Mouse (Mus musculus) liver, postnatal 0 days (tissue): ENCODE data around the gene Rheb. TPM values are rescaled to one million over a fixed set of nuclear protein-coding genes. Genes with fewer than 3 reads are reported as not detected.

Source experiments
- ATAC-seq: fragments of 200-750 bp; cut with Nextera tagmentation; 2 replicates; pipeline ENCODE4 v1.8.0; 2017; ENCODE audit warnings: mild to moderate bottlenecking, moderate library complexity
- DNase-seq: peaks from one replicate; pipeline ENCODE4 v3.0.0-alpha.2; 2016
- H3K27ac ChIP-seq: fragments of 300-500 bp; sonication (generic); 2 replicates; pipeline ENCODE4 v1.5.1; 2014; ENCODE audit warnings: antibody characterized with exemption, moderate library complexity, mild to moderate bottlenecking, low read depth
- H3K27me3 ChIP-seq: fragments of 300-500 bp; sonication (generic); 2 replicates; pipeline ENCODE4 v1.6.1; 2014; ENCODE audit warnings: low read length, control low read depth, mixed read lengths; ENCODE audit not compliant: insufficient read depth
- H3K36me3 ChIP-seq: fragments of 300-500 bp; sonication (generic); replicated peaks from 2 replicates; pipeline ENCODE4 v1.6.1; 2014; ENCODE audit warnings: mild to moderate bottlenecking, control low read depth, low read length, moderate library complexity, mixed read lengths; ENCODE audit not compliant: insufficient read depth
- H3K4me1 ChIP-seq: fragments of 300-500 bp; sonication (generic); 2 replicates; pipeline ENCODE4 v1.6.1; 2014; ENCODE audit warnings: antibody characterized with exemption, mild to moderate bottlenecking, control low read depth; ENCODE audit not compliant: insufficient read depth
- H3K4me2 ChIP-seq: fragments of 300-500 bp; sonication (generic); 2 replicates; pipeline ENCODE4 v1.6.1; 2014; ENCODE audit warnings: low read depth, mild to moderate bottlenecking, low read length, moderate library complexity, mixed read lengths
- H3K4me3 ChIP-seq: fragments of 300-500 bp; sonication (generic); 2 replicates; pipeline ENCODE4 v1.5.1; 2014; ENCODE audit warnings: low read depth, low read length
- H3K9ac ChIP-seq: fragments of 300-500 bp; sonication (generic); replicated peaks from 2 replicates; pipeline ENCODE4 v1.6.1; 2014; ENCODE audit warnings: mild to moderate bottlenecking, moderate library complexity
- H3K9me3 ChIP-seq: fragments of 300-500 bp; sonication (generic); 2 replicates; pipeline ENCODE4 v1.6.1; 2016; ENCODE audit warnings: mild to moderate bottlenecking, control low read depth, low read length, mixed read lengths
- CTCF ChIP-seq: sonication (generic); IDR thresholded peaks from 2 replicates; pipeline ENCODE4 v1.5.1; 2016; ENCODE audit warnings: antibody characterized with exemption, low read depth
- EP300 ChIP-seq: IDR thresholded peaks from 2 replicates; pipeline ENCODE4 v1.6.1; 2016; ENCODE audit warnings: antibody characterized with exemption, low read depth, mild to moderate bottlenecking
- WGBS: fragments of 180-500 bp; shearing (Covaris S2); extraction: QIAGEN DNeasy Blood & Tissue Kit; methylation state at CpG from one replicate; pipeline ENCODE4 v1.1.7; 2014; ENCODE audit not compliant: insufficient replicate concordance; 5-methylcytosine and 5-hydroxymethylcytosine counted together
- polyA plus RNA-seq: library from polyadenylated mRNA; unstranded; fragments of >200 nt; fragmentation: Nextera tagmentation; extraction: Ambion mirVana; gene quantifications from 2 replicates; pipeline ENCODE4 v1.2.1, GENCODE M21; 2015

Rheb gene
- polyA plus RNA-seq, 1 experiment from 2014 or later = 79.6 TPM

DNA sequence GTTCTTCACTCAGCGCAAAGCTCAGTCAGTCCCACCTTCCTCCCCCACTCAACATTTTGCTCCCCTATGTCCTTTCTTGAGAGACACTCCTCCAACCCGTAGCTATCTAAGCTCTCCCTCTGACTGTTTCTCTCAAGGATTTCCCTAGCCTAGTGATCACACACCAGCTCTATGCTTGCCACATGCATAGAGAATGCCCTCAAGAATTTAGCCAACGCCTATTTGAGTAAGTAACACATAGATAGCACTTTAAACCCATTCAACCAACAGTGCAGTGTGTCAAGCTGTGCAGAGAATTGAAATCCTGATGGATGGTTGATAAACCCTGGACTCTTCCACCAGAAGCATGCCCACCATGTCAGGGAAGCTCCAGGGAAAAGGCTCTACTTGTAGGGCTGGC is 10.5 kb downstream of the Rheb start:
- TF ChIP-seq EP300 (no peak), CTCF (no peak)
- Histone ChIP-seq H3K4me3 (no peak overlapping the region), H3K9ac (no peak overlapping the region), H3K9me3 (no peaks in the 10 kb centered on the region), H3K36me3 (no peaks in the 10 kb centered on the region), H3K4me2 (no peak overlapping the region), H3K27ac (no peak overlapping the region), H3K4me1 (peaks cover 22% of the 10 kb centered on the region), H3K27me3 (no peaks in the 10 kb centered on the region)
- WGBS = 82% methylated on average over 3 of the region's 3 CpGs
- ATAC-seq (no peak), DNase-seq (no peak)

- Histone ChIP-seq H3K4me1 (peaks cover 49% of the 10 kb centered on the region), H3K9me3 (no peaks in the 10 kb centered on the region), H3K4me2 (no peak overlapping the region), H3K27ac (no peak overlapping the region), H3K27me3 (no peaks in the 10 kb centered on the region), H3K4me3 (no peak overlapping the region), H3K9ac (no peak overlapping the region), H3K36me3 (no peaks in the 10 kb centered on the region)
- ATAC-seq (no peak), DNase-seq (no peak)
- TF ChIP-seq CTCF (no peak), EP300 (no peak)
- 75% methylated on average over 3 of the region's 3 CpGs for WGBS
Observed at GRCm38 (mm10) chr5:24828446-24828845, 14.0 kb downstream of the Rheb start.

GRCm38 (mm10) chr5:24827173-24827572 is 15.3 kb downstream of the Rheb start:
- no peak overlapping the region for H3K4me3 ChIP-seq
- no peak for TF ChIP-seq EP300
- no peak overlapping the region for H3K9ac ChIP-seq
- H3K4me1 ChIP-seq = peaks cover 47% of the 10 kb centered on the region
- no peak for DNase-seq
- no peaks in the 10 kb centered on the region for H3K36me3 ChIP-seq
- 0 out of 2 replicates have a peak overlapping the region, but pooled peaks have one; percentile 13 for H3K4me2 ChIP-seq
- WGBS = 52% methylated on average over 2 of the region's 2 CpGs
- 0 out of 2 replicates have a peak overlapping the region, but pooled peaks have one; percentile 44 for H3K27ac ChIP-seq
- ATAC-seq = no peak
- no peaks in the 10 kb centered on the region for H3K9me3 ChIP-seq
- H3K27me3 ChIP-seq = no peaks in the 10 kb centered on the region

- no peak for DNase-seq
- Histone ChIP-seq H3K9me3 (no peaks in the 10 kb centered on the region), H3K4me2 (no peak overlapping the region), H3K36me3 (no peaks in the 10 kb centered on the region), H3K4me1 (peaks cover 47% of the 10 kb centered on the region), H3K4me3 (no peak overlapping the region), H3K27me3 (no peaks in the 10 kb centered on the region), H3K9ac (no peak overlapping the region), H3K27ac (0 out of 2 replicates have a peak overlapping the region, but pooled peaks have one; percentile 49)
- no peak for TF ChIP-seq EP300
- no peak for TF ChIP-seq CTCF
- WGBS = 65% methylated on average over 9 of the region's 9 CpGs
- no peak for ATAC-seq
Observed at GRCm38 (mm10) chr5:24826056-24826770, 16.2 kb downstream of the Rheb start.

GRCm38 (mm10) chr5:24825365-24826055 is 16.9 kb downstream of the Rheb start:
- ATAC-seq (no peak), DNase-seq (peak; percentile 24)
- Histone ChIP-seq H3K4me3 (no peak overlapping the region), H3K9me3 (no peaks in the 10 kb centered on the region), H3K4me2 (no peak overlapping the region), H3K27ac (0 out of 2 replicates have a peak overlapping the region, but pooled peaks have one; percentile 49), H3K27me3 (no peaks in the 10 kb centered on the region), H3K9ac (no peak overlapping the region), H3K36me3 (no peaks in the 10 kb centered on the region), H3K4me1 (peaks cover 47% of the 10 kb centered on the region)
- WGBS = 67% methylated on average over 4 of the region's 4 CpGs
- TF ChIP-seq EP300 (no peak), CTCF (no peak)

- 78% methylated on average over 6 of the region's 6 CpGs for WGBS
- H3K4me1 ChIP-seq = peaks cover 44% of the 10 kb centered on the region
- no peaks in the 10 kb centered on the region for H3K36me3 ChIP-seq
- no peak for ATAC-seq
- TF ChIP-seq CTCF = no peak
- no peak for TF ChIP-seq EP300
- no peaks in the 10 kb centered on the region for H3K27me3 ChIP-seq
- DNase-seq = no peak
- H3K4me2 ChIP-seq = no peak overlapping the region
- H3K4me3 ChIP-seq = no peak overlapping the region
- H3K9me3 ChIP-seq = no peaks in the 10 kb centered on the region
- H3K9ac ChIP-seq = no peak overlapping the region
- no peak overlapping the region for H3K27ac ChIP-seq
Observed at GRCm38 (mm10) chr5:24823864-24824405, 18.5 kb downstream of the Rheb start.
